Mouse (Mus musculus): ENCODE measurements at regions not wholly inside any gene's neighbourhood (a gene's known extent, or its start where the extent isn't known, plus 50 kb on each side); places are given as distances from the start of the nearest gene placed in this dataset.

DNA sequence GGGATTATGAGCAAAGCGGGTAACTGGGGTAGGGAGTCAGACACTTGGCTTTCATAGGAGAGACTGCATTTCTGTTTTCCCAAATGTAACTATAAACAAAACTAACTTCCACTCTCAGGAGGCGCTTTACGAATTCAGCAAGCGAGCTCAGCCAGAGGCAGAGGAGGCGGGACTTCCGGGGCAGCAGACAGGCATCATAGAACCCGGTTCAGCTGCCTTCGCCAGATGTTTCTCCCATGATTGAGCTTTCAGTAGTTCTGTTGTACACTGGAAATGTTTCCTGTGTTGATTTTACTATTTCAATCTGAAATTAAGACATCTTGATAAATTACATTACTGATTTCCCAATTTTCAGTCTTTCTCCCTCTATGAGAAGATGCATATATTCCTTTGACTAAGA, 92.9 kb downstream of the Zfp365 start:
- Histone ChIP-seq H3K4me2 (ENCODE audit: low read depth, low read length) (no peak overlapping the region), H3K4me3 (ENCODE audit: low read depth, low read length) (no peak overlapping the region), H3K27ac (ENCODE audit: low read depth) (no peak overlapping the region), H3K4me1 (ENCODE audit: insufficient read depth) (no peaks in the 10 kb centered on the region), H3K27me3 (ENCODE audit: insufficient read depth, low read length) (no peaks in the 10 kb centered on the region), H3K36me3 (replicated peaks; ENCODE audit: insufficient read depth, low read length) (no peaks in the 10 kb centered on the region), H3K9ac (replicated peaks) (no peak overlapping the region), H3K9me3 (ENCODE audit: low read length) (peaks cover 3% of the 10 kb centered on the region; the same call in 1 of the 2 replicates)
- no peak for DNase-seq
- 84% methylated on average over 8 of the region's 8 CpGs for WGBS (ENCODE audit: insufficient replicate concordance)
- no peak for ATAC-seq
- no peak for TF ChIP-seq EP300 (IDR thresholded peaks at IDR 0.05; ENCODE audit: low read depth)

- Histone ChIP-seq H3K4me1 (ENCODE audit: insufficient read depth) (no peaks in the 10 kb centered on the region), H3K9me3 (ENCODE audit: low read length) (no peaks in the 10 kb centered on the region; the same call in 1 of the 2 replicates), H3K4me2 (ENCODE audit: low read depth, low read length) (no peak overlapping the region), H3K27me3 (ENCODE audit: insufficient read depth, low read length) (no peaks in the 10 kb centered on the region), H3K9ac (replicated peaks) (no peak overlapping the region), H3K36me3 (replicated peaks; ENCODE audit: insufficient read depth, low read length) (no peaks in the 10 kb centered on the region), H3K27ac (ENCODE audit: low read depth) (no peak overlapping the region), H3K4me3 (ENCODE audit: low read depth, low read length) (no peak overlapping the region)
- WGBS (ENCODE audit: insufficient replicate concordance): 57% methylated on average over 4 of the region's 4 CpGs
- TF ChIP-seq CTCF (IDR thresholded peaks at IDR 0.05; ENCODE audit: low read depth): no peak
- no peak for TF ChIP-seq EP300 (IDR thresholded peaks at IDR 0.05; ENCODE audit: low read depth)
- DNase-seq (no peak), ATAC-seq (no peak)
Measured at GRCm38 (mm10) chr10:67813901-67814300, 98.6 kb downstream of the Zfp365 start.

GRCm38 (mm10) chr10:67805131-67805530, 107.3 kb downstream of the Zfp365 start:
- ATAC-seq: no peak
- no peaks in the 10 kb centered on the region for H3K9me3 ChIP-seq (ENCODE audit: low read length)
- H3K27ac ChIP-seq (ENCODE audit: low read depth): no peak overlapping the region
- H3K36me3 ChIP-seq (replicated peaks; ENCODE audit: insufficient read depth, low read length): no peaks in the 10 kb centered on the region
- H3K4me2 ChIP-seq (ENCODE audit: low read depth, low read length): peak overlapping the region; percentile 31; the same call in 1 of the 2 replicates
- H3K9ac ChIP-seq (replicated peaks): no peak overlapping the region
- no peak overlapping the region for H3K4me3 ChIP-seq (ENCODE audit: low read depth, low read length)
- no peaks in the 10 kb centered on the region for H3K4me1 ChIP-seq (ENCODE audit: insufficient read depth)
- TF ChIP-seq CTCF (IDR thresholded peaks at IDR 0.05; ENCODE audit: low read depth): peak; percentile 59
- no peak for TF ChIP-seq EP300 (IDR thresholded peaks at IDR 0.05; ENCODE audit: low read depth)
- no peaks in the 10 kb centered on the region for H3K27me3 ChIP-seq (ENCODE audit: insufficient read depth, low read length)
- DNase-seq: no peak
- WGBS (ENCODE audit: insufficient replicate concordance): 30% methylated on average over 4 of the region's 4 CpGs

DNA sequence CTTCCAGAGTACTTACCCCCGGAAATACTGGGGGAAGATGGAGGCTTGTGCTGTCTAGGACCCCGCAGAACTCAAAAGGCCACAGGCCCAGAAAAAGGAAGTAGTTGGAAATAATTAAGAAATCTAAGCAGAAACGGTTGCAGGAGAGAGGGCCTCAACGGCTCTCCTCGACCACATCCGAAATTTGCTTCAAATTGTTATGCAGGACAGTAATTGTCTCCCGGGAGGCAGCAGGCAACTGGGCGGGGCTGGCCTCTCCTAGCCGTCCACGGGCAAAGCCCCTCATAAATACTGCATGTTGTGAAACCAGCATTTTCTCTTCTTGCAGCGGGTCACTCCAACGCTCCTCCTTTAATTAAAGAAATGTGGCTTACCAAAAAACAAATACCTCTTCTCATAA, 107.8 kb downstream of the Zfp365 start:
- H3K9me3 ChIP-seq (ENCODE audit: low read length): no peaks in the 10 kb centered on the region
- no peak overlapping the region for H3K4me3 ChIP-seq (ENCODE audit: low read depth, low read length)
- no peaks in the 10 kb centered on the region for H3K36me3 ChIP-seq (replicated peaks; ENCODE audit: insufficient read depth, low read length)
- H3K4me1 ChIP-seq (ENCODE audit: insufficient read depth): no peaks in the 10 kb centered on the region
- ATAC-seq (peak; percentile 38), DNase-seq (peak; percentile 34)
- WGBS (ENCODE audit: insufficient replicate concordance): 24% methylated on average over 12 of the region's 12 CpGs
- peak overlapping the region; percentile 31; the same call in 1 of the 2 replicates for H3K4me2 ChIP-seq (ENCODE audit: low read depth, low read length)
- no peak overlapping the region for H3K9ac ChIP-seq (replicated peaks)
- TF ChIP-seq EP300 (IDR thresholded peaks at IDR 0.05; ENCODE audit: low read depth) (peak; percentile 23; the same call in 1 of the 2 replicates), CTCF (IDR thresholded peaks at IDR 0.05; ENCODE audit: low read depth) (no peak)
- H3K27me3 ChIP-seq (ENCODE audit: insufficient read depth, low read length): no peaks in the 10 kb centered on the region
- no peak overlapping the region for H3K27ac ChIP-seq (ENCODE audit: low read depth)

DNA sequence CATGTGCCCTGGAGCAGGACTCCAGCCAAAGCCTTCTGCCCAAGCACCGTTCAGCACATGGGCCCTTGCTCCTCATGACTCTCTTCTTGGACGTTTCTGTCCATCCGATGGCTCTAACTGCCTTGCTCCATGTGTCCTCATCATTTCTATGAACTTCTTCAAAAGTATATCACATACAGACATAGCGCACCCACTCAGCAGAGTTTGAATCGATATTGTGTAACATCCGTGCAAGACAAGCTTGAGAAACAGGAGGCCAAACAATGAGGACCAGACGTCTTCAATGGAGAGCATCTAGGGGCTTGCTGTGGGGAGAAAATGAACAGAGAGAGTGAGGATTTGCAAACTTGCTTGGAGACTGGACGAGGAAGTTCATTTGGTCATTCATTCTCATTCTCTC, 110.3 kb downstream of the Zfp365 start:
- H3K36me3 ChIP-seq (replicated peaks; ENCODE audit: insufficient read depth, low read length): no peaks in the 10 kb centered on the region
- H3K9ac ChIP-seq (replicated peaks): no peak overlapping the region
- no peak overlapping the region for H3K27ac ChIP-seq (ENCODE audit: low read depth)
- 64% methylated on average over 8 of the region's 8 CpGs for WGBS (ENCODE audit: insufficient replicate concordance)
- no peaks in the 10 kb centered on the region for H3K4me1 ChIP-seq (ENCODE audit: insufficient read depth)
- no peaks in the 10 kb centered on the region for H3K27me3 ChIP-seq (ENCODE audit: insufficient read depth, low read length)
- H3K9me3 ChIP-seq (ENCODE audit: low read length): no peaks in the 10 kb centered on the region
- H3K4me3 ChIP-seq (ENCODE audit: low read depth, low read length): no peak overlapping the region
- ATAC-seq: no peak
- H3K4me2 ChIP-seq (ENCODE audit: low read depth, low read length): no peak overlapping the region
- TF ChIP-seq EP300 (IDR thresholded peaks at IDR 0.05; ENCODE audit: low read depth) (no peak), CTCF (IDR thresholded peaks at IDR 0.05; ENCODE audit: low read depth) (no peak)
- no peak for DNase-seq

GRCm38 (mm10) chr10:67801619-67802018, 110.8 kb downstream of the Zfp365 start:
- 77% methylated on average over 1 of the region's 1 CpGs for WGBS (ENCODE audit: insufficient replicate concordance)
- Histone ChIP-seq H3K36me3 (replicated peaks; ENCODE audit: insufficient read depth, low read length) (no peaks in the 10 kb centered on the region), H3K9me3 (ENCODE audit: low read length) (no peaks in the 10 kb centered on the region)

GRCm38 (mm10) chr10:67798991-67799390, 113.5 kb downstream of the Zfp365 start:
- no peak overlapping the region for H3K27ac ChIP-seq (ENCODE audit: low read depth)
- no peak overlapping the region for H3K4me2 ChIP-seq (ENCODE audit: low read depth, low read length)
- no peaks in the 10 kb centered on the region for H3K27me3 ChIP-seq (ENCODE audit: insufficient read depth, low read length)
- no peak for DNase-seq
- H3K4me1 ChIP-seq (ENCODE audit: insufficient read depth): no peaks in the 10 kb centered on the region
- no peak overlapping the region for H3K4me3 ChIP-seq (ENCODE audit: low read depth, low read length)
- no peak for ATAC-seq
- WGBS (ENCODE audit: insufficient replicate concordance): 81% methylated on average over 10 of the region's 10 CpGs
- H3K36me3 ChIP-seq (replicated peaks; ENCODE audit: insufficient read depth, low read length): no peaks in the 10 kb centered on the region
- TF ChIP-seq CTCF (IDR thresholded peaks at IDR 0.05; ENCODE audit: low read depth) (no peak), EP300 (IDR thresholded peaks at IDR 0.05; ENCODE audit: low read depth) (no peak)
- H3K9me3 ChIP-seq (ENCODE audit: low read length): no peaks in the 10 kb centered on the region
- no peak overlapping the region for H3K9ac ChIP-seq (replicated peaks)

More at GRCm38 (mm10) chr10:67801619-67802018, 110.8 kb downstream of the Zfp365 start:
- TF ChIP-seq EP300 (IDR thresholded peaks at IDR 0.05; ENCODE audit: low read depth): no peak
- no peak for TF ChIP-seq CTCF (IDR thresholded peaks at IDR 0.05; ENCODE audit: low read depth)
- H3K4me3 ChIP-seq (ENCODE audit: low read depth, low read length): no peak overlapping the region
- no peaks in the 10 kb centered on the region for H3K27me3 ChIP-seq (ENCODE audit: insufficient read depth, low read length)
- ATAC-seq: no peak
- no peak for DNase-seq
- H3K4me2 ChIP-seq (ENCODE audit: low read depth, low read length): no peak overlapping the region
- no peak overlapping the region for H3K9ac ChIP-seq (replicated peaks)
- H3K4me1 ChIP-seq (ENCODE audit: insufficient read depth): no peaks in the 10 kb centered on the region
- no peak overlapping the region for H3K27ac ChIP-seq (ENCODE audit: low read depth)
